Mouse (Mus musculus): Measurements from ENCODE around the gene Pax5. TPM values are rescaled to one million over a fixed set of nuclear protein-coding genes. Genes with fewer than 3 reads are reported as not detected.

The Pax5 gene
- total and polyA plus RNA-seq, 3 experiments = not detected

- Histone ChIP-seq H3K9ac (ENCODE audit: control insufficient read depth, low read depth, low read length, poor library complexity, severe bottlenecking) (no peak overlapping the region), H3K79me2 (ENCODE audit: control insufficient read depth, insufficient read depth, low read length, poor library complexity) (no peaks in the 10 kb centered on the region), H3K4me1 (ENCODE audit: control insufficient read depth in 1 of 2, insufficient read depth in 2 of 2, low read length in 2 of 2) (no peaks in the 10 kb centered on the region), H3K27ac (ENCODE audit: control insufficient read depth, low read depth, low read length) (no peak overlapping the region), H3K4me3 (ENCODE audit: control insufficient read depth in 1 of 2, insufficient read depth in 1 of 2, low read depth in 2 of 2, low read length in 2 of 2) (no peak overlapping the region), H3K27me3 (ENCODE audit: control insufficient read depth in 1 of 2, insufficient read depth in 2 of 2, low read length in 2 of 2) (no peaks in the 10 kb centered on the region), H3K36me3 (ENCODE audit: control insufficient read depth in 1 of 2, insufficient read depth in 2 of 2, low read length in 2 of 2) (no peaks in the 10 kb centered on the region), H3K9me3 (replicated peaks; ENCODE audit: insufficient read depth, low read length) (no peaks in the 10 kb centered on the region)
- no peak for TF ChIP-seq MYC (IDR thresholded peaks at IDR 0.05; ENCODE audit: low read depth, low read length)
- TF ChIP-seq ZC3H11A (IDR thresholded peaks at IDR 0.05; ENCODE audit: low read depth, low read length) = no peak
- no peak for TF ChIP-seq MXI1 (IDR thresholded peaks at IDR 0.05; ENCODE audit: low read depth, low read length)
- TF ChIP-seq GATA1 (IDR thresholded peaks at IDR 0.05; ENCODE audit: low read depth, low read length) = no peak
- no peak for TF ChIP-seq SMC3 (IDR thresholded peaks at IDR 0.05; ENCODE audit: low read depth, low read length)
- no peak for TF ChIP-seq USF2 (IDR thresholded peaks at IDR 0.05; ENCODE audit: borderline replicate concordance in 1 of 2, insufficient read depth in 1 of 2, low read depth in 1 of 2, low read length in 2 of 2)
- TF ChIP-seq NRF1 (IDR thresholded peaks at IDR 0.05; ENCODE audit: insufficient read depth, low read depth, low read length, poor library complexity, severe bottlenecking) = no peak
- no peak for TF ChIP-seq CHD2 (IDR thresholded peaks at IDR 0.05; ENCODE audit: low read length)
- no peak for TF ChIP-seq MAFK (IDR thresholded peaks at IDR 0.05; ENCODE audit: borderline replicate concordance, low read depth, low read length)
- TF ChIP-seq ZMIZ1 (IDR thresholded peaks at IDR 0.05; ENCODE audit: low read depth, low read length) = no peak
- TF ChIP-seq NELFE (IDR thresholded peaks at IDR 0.05; ENCODE audit: low read depth, low read length) = no peak
- no peak for TF ChIP-seq ELF1 (IDR thresholded peaks at IDR 0.05; ENCODE audit: low read depth, low read length)
- TF ChIP-seq BHLHE40 (IDR thresholded peaks at IDR 0.05; ENCODE audit: borderline replicate concordance, low read depth, low read length) = no peak
- TF ChIP-seq GABPA (IDR thresholded peaks at IDR 0.05; ENCODE audit: low read depth, low read length) = no peak
- no peak for TF ChIP-seq MEF2A (IDR thresholded peaks at IDR 0.05; ENCODE audit: extremely low read depth, insufficient replicate concordance, low read depth, low read length, poor library complexity, severe bottlenecking)
- TF ChIP-seq UBTF (IDR thresholded peaks at IDR 0.05; ENCODE audit: borderline replicate concordance, insufficient read depth, low read depth, low read length) = no peak
- no peak for TF ChIP-seq ZNF384 (IDR thresholded peaks at IDR 0.05; ENCODE audit: low read depth, low read length)
- DNase-seq (ENCODE audit: low read depth, low spot score) = no peak
Observed at GRCm38 (mm10) chr4:44498156-44498555, 212.1 kb downstream of the Pax5 start.

- H3K36me3 ChIP-seq (ENCODE audit: control insufficient read depth in 1 of 2, insufficient read depth in 2 of 2, low read length in 2 of 2) = no peaks in the 10 kb centered on the region
Observed at GRCm38 (mm10) chr4:44495836-44496235, 214.5 kb downstream of the Pax5 start.

More at GRCm38 (mm10) chr4:44495836-44496235, 214.5 kb downstream of the Pax5 start:
- Histone ChIP-seq H3K79me2 (ENCODE audit: control insufficient read depth, insufficient read depth, low read length, poor library complexity) (no peaks in the 10 kb centered on the region), H3K27me3 (ENCODE audit: control insufficient read depth in 1 of 2, insufficient read depth in 2 of 2, low read length in 2 of 2) (no peaks in the 10 kb centered on the region), H3K4me1 (ENCODE audit: control insufficient read depth in 1 of 2, insufficient read depth in 2 of 2, low read length in 2 of 2) (no peaks in the 10 kb centered on the region), H3K9ac (ENCODE audit: control insufficient read depth, low read depth, low read length, poor library complexity, severe bottlenecking) (no peak overlapping the region), H3K27ac (ENCODE audit: control insufficient read depth, low read depth, low read length) (no peak overlapping the region), H3K4me3 (ENCODE audit: control insufficient read depth in 1 of 2, insufficient read depth in 1 of 2, low read depth in 2 of 2, low read length in 2 of 2) (no peak overlapping the region), H3K9me3 (replicated peaks; ENCODE audit: insufficient read depth, low read length) (no peaks in the 10 kb centered on the region)
- no peak for TF ChIP-seq HCFC1 (IDR thresholded peaks at IDR 0.05; ENCODE audit: low read depth, low read length)
- TF ChIP-seq MYB (IDR thresholded peaks at IDR 0.05; ENCODE audit: low read depth, low read length) = no peak
- no peak for TF ChIP-seq MXI1 (IDR thresholded peaks at IDR 0.05; ENCODE audit: low read depth, low read length)
- TF ChIP-seq MAX (IDR thresholded peaks at IDR 0.05; ENCODE audit: low read length) = no peak
- no peak for TF ChIP-seq SIN3A (IDR thresholded peaks at IDR 0.05; ENCODE audit: low read length)
- no peak for TF ChIP-seq EP300 (IDR thresholded peaks at IDR 0.05; ENCODE audit: low read depth in 1 of 2, low read length in 2 of 2)
- no peak for TF ChIP-seq ZKSCAN1 (IDR thresholded peaks at IDR 0.05; ENCODE audit: low read depth, low read length)
- TF ChIP-seq POLR2A (IDR thresholded peaks at IDR 0.05; ENCODE audit: control insufficient read depth in 1 of 2, insufficient read depth in 1 of 2, low read depth in 1 of 2, low read length in 2 of 2, poor library complexity in 1 of 2) = no peak
- TF ChIP-seq MYC (IDR thresholded peaks at IDR 0.05; ENCODE audit: low read depth, low read length) = no peak
- no peak for DNase-seq (ENCODE audit: low read depth, low spot score)

Measured in MEL (cell line).